Mouse (Mus musculus) CH12.LX (cell line): ENCODE measurements at regions not wholly inside any gene's neighbourhood (a gene's known extent, or its start where the extent isn't known, plus 50 kb on each side); places are given as distances from the start of the nearest gene placed in this dataset.

Source experiments
- DNase-seq: peaks from one replicate; pipeline ENCODE4 v3.0.0-alpha.2; 2013; ENCODE audit errors: extremely low read depth
- H3K27ac ChIP-seq: 2 replicates; pipeline ENCODE4 v1.5.1; 2012; ENCODE audit warnings: low read depth, mild to moderate bottlenecking, control low read depth, moderate library complexity; ENCODE audit not compliant: insufficient read depth
- H3K27me3 ChIP-seq: replicated peaks from 2 replicates; pipeline ENCODE3; 2012; ENCODE audit warnings: inconsistent platforms
- H3K36me3 ChIP-seq, 2 experiments: replicated peaks in 1 of 2; 2 replicates each; pipeline versions ENCODE3 to v1.6.1; 2012; ENCODE audit warnings: inconsistent platforms in 1 of 2, low read length in 1 of 2, mild to moderate bottlenecking in 1 of 2, mixed read lengths in 1 of 2, moderate library complexity in 1 of 2; ENCODE audit not compliant: control insufficient read depth in 1 of 2, insufficient read depth in 1 of 2
- H3K4me1 ChIP-seq, 2 experiments: 2 replicates each; pipeline ENCODE4 v1.6.1; 2012; ENCODE audit warnings: inconsistent platforms in 1 of 2, moderate library complexity in 1 of 2; ENCODE audit not compliant: insufficient read depth in 2 of 2, control insufficient read depth in 1 of 2
- H3K4me2 ChIP-seq: 2 replicates; pipeline ENCODE4 v1.6.1; 2012; ENCODE audit warnings: low read depth, mild to moderate bottlenecking, control low read depth; ENCODE audit not compliant: poor library complexity, insufficient read depth, severe bottlenecking
- H3K4me3 ChIP-seq, 3 experiments: fragments of 150-350 bp in 1 of 3; sonication (generic) in 1 of 3; replicated peaks in 1 of 3; 2 replicates each; pipeline versions ENCODE3 to v1.5.1; 2011 to 2012; ENCODE audit warnings: low read depth in 2 of 3, low read length in 2 of 3, mild to moderate bottlenecking in 2 of 3, moderate library complexity in 2 of 3, control low read depth in 1 of 3, improper control_type of control experiment in 1 of 3, inconsistent platforms in 1 of 3, mixed read lengths in 1 of 3; ENCODE audit not compliant: poor library complexity in 1 of 3
- H3K79me2 ChIP-seq: replicated peaks from 2 replicates; pipeline ENCODE4 v1.6.1; 2012; ENCODE audit warnings: mild to moderate bottlenecking, moderate library complexity; ENCODE audit not compliant: control insufficient read depth, poor library complexity, insufficient read depth, severe bottlenecking; ENCODE audit errors: extremely low read depth
- H3K9ac ChIP-seq: 2 replicates; pipeline ENCODE4 v1.6.1; 2012; ENCODE audit warnings: low read depth, mild to moderate bottlenecking, control low read depth, moderate library complexity; ENCODE audit not compliant: insufficient read depth
- H3K9me3 ChIP-seq: replicated peaks from 2 replicates; pipeline ENCODE3; 2012; ENCODE audit warnings: low read length, inconsistent platforms, mixed read lengths
- BHLHE40 ChIP-seq: IDR thresholded peaks from 2 replicates; pipeline ENCODE4 v1.6.1; 2011; ENCODE audit warnings: mild to moderate bottlenecking, low read depth, low read length, improper control_type of control experiment
- E2F4 ChIP-seq: IDR thresholded peaks from 2 replicates; pipeline ENCODE4 v1.6.1; 2011; ENCODE audit warnings: low read depth, low read length, improper control_type of control experiment; ENCODE audit not compliant: insufficient replicate concordance
- ELF1 ChIP-seq: IDR thresholded peaks from 2 replicates; pipeline ENCODE4 v1.6.1; 2014; ENCODE audit warnings: low read depth, mild to moderate bottlenecking, inconsistent platforms, low read length, improper control_type of control experiment
- EP300 ChIP-seq: IDR thresholded peaks from 2 replicates; pipeline ENCODE4 v1.6.1; 2011; ENCODE audit warnings: low read length, improper control_type of control experiment
- ETS1 ChIP-seq: conservative IDR thresholded peaks from 2 replicates; pipeline ENCODE4 v1.6.1; 2012; ENCODE audit warnings: low read depth, mild to moderate bottlenecking, inconsistent platforms, low read length, improper control_type of control experiment, moderate library complexity
- HCFC1 ChIP-seq: IDR thresholded peaks from 2 replicates; pipeline ENCODE4 v1.6.1; 2012; ENCODE audit warnings: low read depth, mild to moderate bottlenecking, inconsistent platforms, low read length, improper control_type of control experiment
- IRF4 ChIP-seq: IDR thresholded peaks from 2 replicates; pipeline ENCODE4 v1.6.1; 2014; ENCODE audit warnings: low read depth, mild to moderate bottlenecking, inconsistent platforms, low read length, improper control_type of control experiment
- KAT2A ChIP-seq: IDR thresholded peaks from 2 replicates; pipeline ENCODE4 v1.6.1; 2012; ENCODE audit warnings: low read length, improper control_type of control experiment, inconsistent platforms; ENCODE audit not compliant: insufficient replicate concordance
- MXI1 ChIP-seq: IDR thresholded peaks from 2 replicates; pipeline ENCODE4 v1.6.1; 2011; ENCODE audit warnings: mild to moderate bottlenecking, low read depth, low read length, improper control_type of control experiment
- NRF1 ChIP-seq: IDR thresholded peaks from 2 replicates; pipeline ENCODE4 v1.6.1; 2014; ENCODE audit warnings: low read depth, mild to moderate bottlenecking, inconsistent platforms, low read length, improper control_type of control experiment, moderate library complexity
- RAD21 ChIP-seq: IDR thresholded peaks from 2 replicates; pipeline ENCODE4 v1.6.1; 2011; ENCODE audit warnings: low read depth, mild to moderate bottlenecking, low read length, improper control_type of control experiment, moderate library complexity
- RCOR1 ChIP-seq: conservative IDR thresholded peaks from 2 replicates; pipeline ENCODE4 v1.6.1; 2012; ENCODE audit warnings: low read depth, mild to moderate bottlenecking, inconsistent platforms, low read length, improper control_type of control experiment
- TBP ChIP-seq: conservative IDR thresholded peaks from 2 replicates; pipeline ENCODE4 v1.6.1; 2011; ENCODE audit warnings: low read depth, low read length, improper control_type of control experiment
- USF1 ChIP-seq: IDR thresholded peaks from 2 replicates; pipeline ENCODE4 v1.6.1; 2014; ENCODE audit warnings: low read depth, mild to moderate bottlenecking, inconsistent platforms, low read length, improper control_type of control experiment
- ZKSCAN1 ChIP-seq: IDR thresholded peaks from 2 replicates; pipeline ENCODE4 v1.6.1; 2012; ENCODE audit warnings: low read depth, inconsistent platforms, low read length, improper control_type of control experiment, borderline replicate concordance
- dilution Hi-C: fragments of 300-500 bp; cut with MboI; formaldehyde crosslinking; loops from 2 replicates; pipeline ENCODE4 v1.14.3; 2020; ENCODE audit warnings: low sequenced_read_pairs; ENCODE audit not compliant: extremely low pct_unique_long_range_greater_than_20kb, extremely low pct_ligation_motif_present
- in situ Hi-C: fragments of 300-500 bp; cut with MboI; formaldehyde crosslinking; loops from 3 replicates; pipeline ENCODE4 v1.14.3; 2019; ENCODE audit warnings: low sequenced_read_pairs, low pct_ligation_motif_present, low pct_unique_long_range_greater_than_20kb, mixed read lengths

DNA sequence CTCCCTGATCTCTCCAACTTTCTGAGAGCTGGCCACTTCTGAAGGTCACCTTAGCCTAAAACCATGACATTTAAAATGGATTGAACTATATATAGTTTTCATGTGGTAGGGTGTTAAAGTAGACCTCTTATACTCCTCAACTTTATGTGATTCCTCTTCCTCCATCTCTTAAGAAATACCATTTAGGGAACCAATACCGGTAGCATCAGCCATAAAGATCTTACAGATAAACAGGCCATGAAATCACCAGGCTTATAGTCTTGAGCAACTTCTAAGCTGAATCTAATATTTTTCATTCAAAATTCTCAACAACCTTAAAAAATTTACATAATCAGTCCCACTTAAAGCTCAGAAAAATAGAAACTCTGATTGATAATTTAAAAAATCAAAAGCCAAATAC, 56.2 kb downstream of the Rpl36a-ps1 start:
- in situ Hi-C loops, result no loop called here
- H3K27ac ChIP-seq, result no peak overlapping the region
- no peaks in the 10 kb centered on the region for H3K27me3 ChIP-seq
- H3K36me3 ChIP-seq, result no peaks in the 10 kb centered on the region
- H3K4me2 ChIP-seq, result no peak overlapping the region
- dilution Hi-C loops, result no loop called here
- no peaks in the 10 kb centered on the region for H3K79me2 ChIP-seq
- peaks cover 4% of the 10 kb centered on the region for H3K9me3 ChIP-seq
- DNase-seq, result no peak
- H3K4me3 ChIP-seq, result no peak overlapping the region
- H3K9ac ChIP-seq, result no peak overlapping the region
- no peak for TF ChIP-seq ELF1
- TF ChIP-seq NRF1, result no peak
- H3K4me1 ChIP-seq, result no peaks in the 10 kb centered on the region

DNA sequence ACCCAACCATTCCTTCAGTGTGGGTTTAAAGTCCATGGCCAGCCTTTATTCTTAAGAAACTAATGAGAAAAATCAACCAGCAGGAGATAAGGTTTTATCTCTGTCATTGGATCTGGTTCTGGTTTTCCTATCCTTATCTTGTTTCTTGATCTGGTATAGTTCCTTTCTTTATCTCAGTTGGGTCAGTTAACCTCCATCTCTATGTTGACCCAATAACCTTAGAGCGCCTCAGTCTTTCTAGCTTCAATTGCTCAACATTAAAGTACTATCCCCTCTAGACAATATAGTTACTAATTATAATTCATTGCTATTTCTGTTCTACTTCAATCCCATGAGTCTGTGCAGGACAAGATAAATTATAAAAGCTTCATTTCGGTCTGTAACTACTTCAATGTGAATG, 56.7 kb downstream of the Rpl36a-ps1 start:
- Histone ChIP-seq H3K9me3 (peaks cover 6% of the 10 kb centered on the region), H3K4me2 (no peak overlapping the region)
- in situ Hi-C loops, result no loop called here
- TF ChIP-seq RAD21, result no peak
- TF ChIP-seq IRF4, result no peak
- no peak for TF ChIP-seq HCFC1
- TF ChIP-seq EP300, result no peak
- TF ChIP-seq, all 38 proteins: peak for 0
- H3K36me3 ChIP-seq, result no peaks in the 10 kb centered on the region
- H3K27me3 ChIP-seq, result no peaks in the 10 kb centered on the region
- H3K4me3 ChIP-seq, result no peak overlapping the region
- H3K9ac ChIP-seq, result no peak overlapping the region
- no peak for DNase-seq
- no peak overlapping the region for H3K27ac ChIP-seq
- H3K4me1 ChIP-seq, result no peaks in the 10 kb centered on the region
- dilution Hi-C loops, result no loop called here
- H3K79me2 ChIP-seq, result no peaks in the 10 kb centered on the region

DNA sequence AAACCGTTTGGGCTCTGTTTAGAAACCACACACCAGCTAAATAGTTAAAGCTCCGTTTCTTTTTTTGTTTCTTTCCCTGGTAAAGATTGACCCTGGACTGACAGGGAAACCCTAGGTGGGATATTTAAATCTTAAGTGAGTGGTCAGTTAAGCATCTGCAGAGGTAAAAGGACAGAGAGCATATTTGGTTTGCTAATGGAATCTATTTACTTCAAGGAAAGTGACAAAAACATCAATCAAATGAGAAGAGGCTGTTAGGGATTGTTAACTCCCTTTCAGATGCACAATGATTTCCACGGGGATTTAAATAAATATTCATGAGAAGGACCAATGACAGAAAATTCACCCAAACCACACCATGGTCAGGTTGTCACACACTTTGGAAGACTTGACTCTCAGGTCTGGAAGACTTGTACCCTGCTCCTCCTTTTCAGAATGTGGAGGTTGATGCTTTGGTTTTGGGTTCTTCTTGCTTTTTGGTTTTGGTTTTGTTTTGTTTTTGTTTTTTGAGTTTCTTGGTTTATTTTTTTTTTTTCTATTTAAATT, 60.7 kb downstream of the Rpl36a-ps1 start:
- dilution Hi-C loops (no loop called here), in situ Hi-C loops (no loop called here)
- Histone ChIP-seq H3K9ac (no peak overlapping the region), H3K4me3 (no peak overlapping the region), H3K79me2 (no peaks in the 10 kb centered on the region), H3K36me3 (no peaks in the 10 kb centered on the region), H3K27me3 (no peaks in the 10 kb centered on the region), H3K4me1 (no peaks in the 10 kb centered on the region), H3K9me3 (peaks cover 3% of the 10 kb centered on the region), H3K27ac (no peak overlapping the region), H3K4me2 (no peak overlapping the region)
- no peak for DNase-seq
- TF ChIP-seq TBP (no peak), USF1 (no peak), E2F4 (no peak), MXI1 (no peak), RCOR1 (no peak), ETS1 (no peak), ZKSCAN1 (no peak), BHLHE40 (no peak), HCFC1 (no peak), EP300 (no peak), KAT2A (no peak)
